Mouse (Mus musculus): ENCODE results near the gene Itga1.

Gene Itga1

DNA sequence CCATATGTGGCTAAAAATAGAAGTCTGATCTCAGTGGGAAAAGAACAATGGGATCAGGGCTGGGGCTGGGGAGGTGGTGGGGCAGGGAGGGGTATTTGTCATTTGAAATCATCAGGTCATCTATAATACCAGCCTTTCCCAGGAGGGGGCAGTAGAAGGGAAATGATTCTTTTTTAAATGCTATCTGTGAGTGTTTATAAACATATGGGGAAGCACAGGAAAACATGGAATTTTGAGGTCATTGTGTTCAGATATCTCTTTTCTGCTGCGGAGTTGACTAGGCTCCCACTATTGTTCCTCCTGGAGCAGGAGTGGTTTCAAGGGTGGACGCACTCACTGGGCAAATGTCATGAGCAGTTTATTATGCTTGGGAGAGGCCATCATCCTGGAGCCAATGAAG is 114.6 kb downstream of the Itga1 start:
- peak; percentile 56 for DNase-seq (ENCODE audit: low spot score)

DNA sequence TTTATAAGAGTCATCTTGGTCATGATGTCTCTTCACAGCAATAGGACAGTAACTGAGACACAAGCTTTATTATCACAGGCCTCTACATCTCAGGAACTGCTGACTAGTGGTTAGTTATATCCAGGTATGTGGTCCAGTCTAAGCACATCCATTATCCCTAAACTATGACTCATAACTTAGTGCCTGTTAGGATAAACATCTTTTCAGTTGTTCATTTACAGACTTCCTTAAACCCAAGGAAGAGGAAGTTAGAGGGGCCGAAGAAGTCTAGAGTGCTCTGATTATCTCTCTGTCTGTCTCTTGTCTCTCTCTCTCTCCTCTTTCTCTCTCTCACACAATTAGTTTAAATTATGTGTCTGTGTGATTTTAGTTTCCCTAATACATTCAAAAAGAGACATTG is 117.1 kb downstream of the Itga1 start:
- no peak for DNase-seq (ENCODE audit: low spot score)

DNA sequence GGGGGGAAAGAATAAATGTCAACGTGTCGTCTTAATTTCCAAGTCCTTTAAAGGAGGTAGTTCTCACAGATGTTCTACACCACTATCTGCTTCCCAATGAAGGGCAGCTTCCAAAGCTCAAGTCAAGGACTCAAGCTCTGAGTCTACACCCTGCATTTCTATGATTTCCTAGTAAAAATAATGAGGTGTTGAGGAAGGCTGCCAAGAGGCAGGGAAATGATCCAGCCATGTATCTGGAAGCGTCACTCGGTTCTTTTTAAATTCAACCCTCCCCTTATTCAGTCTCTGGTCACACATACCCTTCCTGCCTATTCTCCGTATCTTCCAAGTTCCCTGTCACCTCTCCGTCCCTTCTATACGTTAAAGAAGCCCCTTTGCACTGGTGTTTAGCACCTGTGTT is 118.6 kb downstream of the Itga1 start:
- no peak for DNase-seq (ENCODE audit: low spot score)

DNA sequence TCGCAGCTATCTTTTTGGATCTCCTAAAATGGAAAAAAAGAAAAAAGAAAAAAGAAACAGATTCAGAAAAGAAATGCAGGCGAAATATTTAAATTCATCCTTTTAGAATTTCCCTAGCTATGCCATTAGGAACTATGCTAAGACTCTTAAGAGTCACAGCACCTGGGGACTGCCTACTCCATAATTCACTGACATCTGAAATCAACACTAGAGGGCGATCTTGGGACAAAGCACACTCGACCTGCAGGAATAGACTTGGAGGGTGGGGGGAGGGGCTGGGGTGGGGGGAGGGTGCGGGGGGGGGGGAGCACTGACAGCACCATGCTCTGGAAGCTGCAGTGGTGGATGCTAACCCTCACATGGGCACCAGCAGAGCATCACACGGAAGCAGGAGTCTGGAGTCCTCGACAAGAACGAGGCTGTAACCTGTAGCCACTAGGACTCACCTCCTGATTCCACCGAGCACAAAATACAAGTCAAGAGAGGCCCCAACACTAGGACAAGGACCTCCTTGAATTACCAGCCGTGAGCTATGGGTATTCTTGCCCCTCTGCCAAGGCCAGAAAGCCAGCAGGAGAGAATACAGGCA is 120.8 kb downstream of the Itga1 start:
- DNase-seq (ENCODE audit: low spot score), result no peak

DNA sequence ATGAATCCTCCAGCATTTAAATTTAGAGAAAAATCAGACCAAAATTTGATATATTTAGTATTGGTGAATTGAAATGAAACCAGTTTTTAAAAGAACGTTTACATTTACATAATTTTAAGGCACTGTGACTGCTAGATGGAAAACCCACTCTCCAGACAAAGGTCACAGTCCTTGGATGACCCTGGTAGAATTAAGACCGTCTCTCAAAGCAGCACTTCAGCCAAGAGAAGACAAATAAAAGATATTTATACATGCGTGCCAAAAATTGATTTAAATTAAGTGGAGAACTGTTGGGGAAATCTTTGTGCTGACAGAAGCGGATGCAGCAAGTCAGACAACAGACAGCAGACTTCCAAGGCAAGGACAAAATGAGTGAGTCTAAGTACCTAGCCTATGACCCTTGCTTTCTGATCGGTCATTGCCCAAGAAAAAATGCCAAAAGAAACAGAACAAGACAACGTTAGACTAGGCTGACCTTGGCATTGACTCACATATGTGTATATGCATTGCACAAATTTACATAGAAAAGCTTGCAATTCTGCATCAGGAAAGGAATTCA is 127.2 kb downstream of the Itga1 start:
- DNase-seq (ENCODE audit: low spot score), result no peak

DNA sequence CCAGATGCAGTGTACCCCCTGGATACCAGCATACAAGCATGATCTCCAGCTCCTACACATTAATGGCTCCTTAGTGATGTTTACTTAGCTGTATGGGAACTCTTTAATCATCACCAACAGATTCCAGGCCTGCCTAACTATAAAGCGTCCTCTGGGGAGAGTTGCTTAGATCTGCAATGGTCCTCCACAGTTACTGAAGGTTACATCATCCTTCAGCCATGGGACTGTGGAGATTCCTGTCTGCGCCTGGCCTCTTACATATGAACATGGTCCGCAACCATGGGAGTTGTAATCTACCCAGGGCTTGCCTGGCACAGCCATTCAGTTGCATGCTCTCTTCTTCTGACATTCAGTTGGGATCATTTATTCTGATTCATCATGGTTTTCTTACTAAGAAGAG is 129.9 kb downstream of the Itga1 start:
- DNase-seq (ENCODE audit: low spot score), result no peak

DNA sequence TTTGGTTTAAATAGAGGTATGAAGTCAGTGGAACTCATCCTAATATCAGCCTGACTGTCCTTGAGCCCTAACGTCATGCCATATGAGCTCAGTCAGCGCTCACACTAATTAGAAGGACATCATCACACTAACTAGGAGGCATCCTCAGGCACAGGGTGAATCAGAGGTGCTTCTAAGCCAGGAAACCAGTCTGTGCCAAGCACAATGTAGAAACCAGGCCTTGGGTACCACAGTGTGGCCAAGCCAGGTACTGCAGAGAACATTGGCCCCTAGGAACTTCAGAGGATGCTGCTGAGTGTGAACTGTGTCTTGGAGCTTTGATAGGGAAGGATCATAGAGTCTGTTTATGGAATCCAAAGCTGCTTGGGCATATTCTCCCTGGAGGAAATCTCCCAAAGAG is 137.5 kb downstream of the Itga1 start:
- peak; percentile 83 for DNase-seq (ENCODE audit: low spot score)

DNA sequence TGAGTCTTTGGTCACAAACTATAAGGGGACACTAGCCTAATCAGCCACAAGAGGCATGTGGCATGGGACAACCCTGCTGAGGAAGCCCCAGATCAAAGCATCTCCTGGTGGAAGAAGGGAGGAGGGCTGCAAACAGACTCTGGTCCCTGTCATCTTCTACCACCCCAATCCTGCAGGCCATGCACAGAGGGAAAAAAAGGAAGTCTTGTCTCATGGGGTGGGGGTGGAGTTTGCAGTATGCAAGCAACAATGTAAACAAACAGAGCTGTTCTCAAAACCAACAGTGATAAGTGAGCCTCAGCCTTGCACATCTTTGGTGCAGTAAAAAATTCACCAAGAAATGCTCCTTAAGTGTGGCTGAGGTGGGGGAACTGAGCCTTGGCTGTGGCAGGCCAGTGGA is 147.2 kb downstream of the Itga1 start:
- DNase-seq (ENCODE audit: low spot score), result no peak

DNA sequence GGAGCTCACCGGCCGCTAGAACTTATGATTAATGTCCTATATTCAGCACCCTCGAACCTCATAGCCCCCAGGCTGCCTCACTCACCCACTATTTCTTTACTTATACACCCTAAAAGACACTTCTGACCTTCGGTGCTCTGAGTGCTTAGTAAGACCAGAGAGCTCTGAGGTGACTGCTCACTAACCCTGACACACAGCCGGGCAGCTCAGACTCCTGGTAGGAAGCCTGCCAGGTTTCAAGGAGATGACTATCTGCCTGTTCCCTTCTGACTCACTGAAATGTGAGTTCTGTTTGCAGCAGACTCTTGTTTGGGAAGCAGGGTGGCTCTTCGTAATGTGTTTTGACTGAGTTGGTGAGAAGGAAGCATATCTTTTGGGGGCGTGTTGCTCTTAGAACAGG is 168.2 kb downstream of the Itga1 start:
- DNase-seq (ENCODE audit: low spot score), result no peak

DNA sequence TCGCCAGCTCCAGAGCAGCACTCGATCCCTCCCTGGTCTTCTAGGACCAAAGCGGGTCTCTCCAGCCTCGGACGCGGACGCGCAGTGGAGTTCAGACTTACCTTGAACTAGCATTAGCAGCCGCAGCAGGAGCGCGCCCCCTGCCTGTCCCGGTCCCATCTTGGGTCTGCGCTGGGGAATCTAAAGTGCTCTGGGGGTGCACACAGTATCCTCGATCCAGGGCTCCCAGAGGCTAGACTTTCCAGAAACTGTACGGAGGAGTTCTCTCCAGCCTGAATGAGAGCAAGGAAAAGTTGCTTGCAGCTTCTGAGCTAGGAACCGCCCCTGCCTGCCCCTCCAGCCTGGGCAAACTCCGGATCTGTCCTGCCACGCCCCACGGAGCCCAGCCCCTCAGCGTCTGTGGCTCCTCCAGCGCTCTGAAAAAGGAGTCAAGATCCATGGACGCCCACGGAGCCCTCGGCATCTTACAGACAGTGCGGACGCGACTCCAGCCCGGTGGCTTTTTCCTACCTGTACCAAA is 169.9 kb downstream of the Itga1 start, which contains the start of gene Itga2:
TSS of gene Itga2 (minus strand) at position 326 of the 520 bp plus-strand sequence.
- DNase-seq (ENCODE audit: low spot score), result peak; percentile 59

DNA sequence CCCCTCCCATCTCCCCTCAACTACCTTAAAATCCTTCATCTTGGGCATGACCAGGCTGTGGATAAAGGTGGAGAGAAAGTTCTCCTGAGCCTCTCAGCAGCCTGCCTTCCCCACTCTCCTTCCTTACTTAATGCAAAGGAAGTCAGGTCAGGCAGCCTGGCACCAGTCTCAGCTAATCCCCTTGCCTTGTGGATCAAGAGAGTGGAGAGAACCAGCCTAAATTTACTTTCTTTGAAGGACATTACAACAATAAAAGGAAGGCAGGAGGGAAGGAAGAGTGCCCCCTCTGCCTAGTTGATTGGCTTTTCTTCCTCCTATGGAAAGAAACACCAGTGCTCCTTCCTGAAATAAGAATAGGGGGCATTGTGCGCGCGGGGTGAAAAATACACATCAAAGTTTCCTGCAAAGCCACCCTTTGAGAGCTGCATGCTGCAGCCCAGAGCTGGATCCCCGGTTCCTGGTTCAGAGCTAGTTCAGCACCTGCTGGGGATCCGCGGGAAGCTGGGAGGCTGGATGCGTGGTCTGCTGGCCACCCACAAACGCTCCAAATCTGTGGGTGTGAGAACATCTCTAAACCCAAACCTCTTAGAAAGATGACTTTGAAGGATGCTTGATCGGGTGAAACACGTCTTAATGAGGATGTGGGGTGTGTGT is 170.6 kb downstream of the Itga1 start:
- no peak for DNase-seq (ENCODE audit: low spot score)

DNA sequence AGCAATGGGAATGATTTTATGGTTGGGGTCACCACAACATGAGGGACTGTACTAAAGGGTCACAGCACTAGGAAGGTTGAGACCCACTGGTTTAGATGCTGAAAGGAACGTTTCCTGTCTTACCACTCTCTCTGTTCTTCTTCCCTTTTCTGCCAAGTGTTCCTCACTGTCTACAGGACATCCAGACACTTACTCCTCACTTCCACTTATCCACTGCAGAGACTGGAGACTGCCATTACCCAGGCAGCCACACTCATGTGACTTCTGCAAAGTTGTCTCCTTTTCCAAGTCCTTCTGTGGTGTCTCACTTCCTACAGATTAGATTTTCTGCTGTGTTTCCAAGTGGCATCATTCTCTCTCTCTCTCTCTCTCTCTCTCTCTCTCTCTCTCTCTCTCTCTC is 177.0 kb downstream of the Itga1 start:
- DNase-seq (ENCODE audit: low spot score), result no peak

DNA sequence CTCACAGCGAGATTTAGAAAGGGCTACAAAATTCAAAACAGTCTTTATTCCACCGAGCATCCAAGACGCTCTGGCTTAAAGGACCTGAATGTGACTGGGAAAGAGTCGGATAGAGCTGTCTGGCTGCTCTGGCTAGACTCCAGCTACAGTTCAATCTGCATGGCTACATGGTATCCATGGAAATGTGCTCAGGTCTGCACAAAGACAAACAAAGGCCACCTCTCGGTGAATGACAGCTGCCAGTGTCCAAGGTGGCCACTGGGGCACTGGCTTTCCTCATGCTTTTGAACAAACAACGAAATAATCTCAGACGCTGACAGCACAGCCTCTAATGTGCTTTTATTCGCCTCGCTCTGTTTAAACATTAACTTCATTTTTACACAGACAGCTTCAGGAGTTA is 178.4 kb downstream of the Itga1 start:
- DNase-seq (ENCODE audit: low spot score), result no peak

DNA sequence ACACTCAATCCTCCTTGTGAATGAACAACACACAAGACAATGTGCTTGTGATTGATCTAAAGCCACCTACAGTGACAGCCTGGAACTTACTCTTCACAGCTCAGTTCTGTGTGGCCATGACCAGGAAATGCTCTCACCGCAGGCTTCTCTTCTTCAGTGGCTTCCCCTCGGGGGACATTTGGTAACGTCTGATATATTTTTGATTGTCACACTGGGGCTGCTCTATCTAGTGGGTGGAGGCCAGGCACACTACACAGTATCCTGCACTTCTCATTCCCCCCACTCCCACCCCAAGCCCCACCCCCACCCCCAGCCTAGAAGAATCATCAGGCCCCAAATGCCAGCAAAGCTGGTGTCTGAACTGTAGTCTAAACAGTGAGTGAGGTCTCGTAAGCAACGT is 186.0 kb downstream of the Itga1 start:
- DNase-seq (ENCODE audit: low spot score), result no peak

DNA sequence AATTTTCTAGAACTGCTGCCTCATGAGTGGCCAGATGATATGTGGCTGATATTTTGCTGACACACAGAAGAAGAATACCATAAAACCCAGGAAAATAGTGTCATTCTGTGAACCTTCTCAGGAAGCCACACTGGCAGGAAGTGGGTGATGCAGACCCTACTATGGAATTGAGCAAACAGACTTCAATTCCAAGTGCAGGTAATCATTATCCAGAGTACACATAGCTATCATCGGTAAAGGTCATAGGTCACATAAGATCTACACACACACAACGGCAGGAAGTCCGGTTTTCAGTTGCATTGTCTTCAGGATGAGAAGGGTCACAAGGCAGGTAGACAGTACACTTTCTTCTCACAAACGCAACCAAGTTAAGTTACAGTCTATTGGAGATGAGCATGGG is 186.8 kb downstream of the Itga1 start:
- no peak for DNase-seq (ENCODE audit: low spot score)

DNA sequence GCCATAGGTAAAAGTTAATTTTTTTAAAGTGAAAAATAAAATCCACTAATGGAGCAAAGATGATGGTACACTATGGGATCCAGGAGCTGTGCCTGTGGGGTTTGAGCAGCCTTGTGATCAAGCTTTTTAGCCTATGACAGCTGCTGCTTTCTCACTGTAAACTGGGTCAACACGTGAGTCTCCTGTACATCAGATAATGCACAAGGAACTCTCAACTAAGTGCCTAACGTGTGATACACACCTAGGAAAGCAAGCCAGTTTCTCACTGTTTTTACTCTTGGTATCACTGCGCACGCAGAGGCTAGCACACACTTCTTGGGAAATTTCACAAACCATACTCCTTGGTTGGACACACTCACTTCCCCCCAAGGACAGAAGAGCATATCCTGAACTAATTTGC is 187.2 kb downstream of the Itga1 start:
- DNase-seq (ENCODE audit: low spot score), result no peak

DNA sequence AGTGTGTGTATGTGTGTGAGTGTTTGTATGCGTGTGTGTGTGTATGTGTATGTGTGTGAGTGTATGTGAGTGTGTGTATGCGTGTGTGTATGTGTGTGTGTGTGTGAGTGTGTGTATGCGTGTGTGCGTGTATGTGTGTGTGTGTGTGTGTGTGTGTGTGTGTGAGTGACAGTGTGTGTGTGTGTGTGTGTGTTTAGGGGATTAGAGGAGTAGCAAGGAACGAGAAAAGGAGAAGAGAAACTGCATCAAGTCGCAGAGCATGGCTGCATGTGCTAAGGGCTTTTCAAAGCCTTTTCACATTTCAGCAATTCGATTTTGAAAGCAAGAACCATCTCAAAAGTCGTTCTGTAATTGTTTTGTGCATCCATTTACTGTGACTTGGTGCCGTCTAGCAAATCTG is 191.1 kb downstream of the Itga1 start:
- DNase-seq (ENCODE audit: low spot score), result no peak

DNA sequence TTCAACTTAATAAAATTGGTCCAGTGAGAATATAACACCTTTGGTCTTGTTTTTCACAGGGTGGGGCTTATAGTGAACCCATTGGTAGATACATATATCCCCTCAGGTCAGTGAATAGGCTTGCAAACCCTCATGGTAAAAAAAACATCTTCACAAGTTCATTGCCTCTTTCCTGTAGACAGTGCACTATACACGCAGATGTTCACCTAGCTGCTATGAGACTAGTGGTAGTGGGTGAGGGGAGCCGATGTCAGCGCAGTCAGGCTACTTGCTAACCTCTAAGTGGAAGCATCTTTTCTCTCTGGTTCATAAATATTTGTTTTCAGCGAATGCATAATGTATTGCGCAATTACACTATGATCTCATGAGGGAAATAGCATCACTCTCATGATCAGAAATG is 192.2 kb downstream of the Itga1 start:
- no peak for DNase-seq (ENCODE audit: low spot score)

DNA sequence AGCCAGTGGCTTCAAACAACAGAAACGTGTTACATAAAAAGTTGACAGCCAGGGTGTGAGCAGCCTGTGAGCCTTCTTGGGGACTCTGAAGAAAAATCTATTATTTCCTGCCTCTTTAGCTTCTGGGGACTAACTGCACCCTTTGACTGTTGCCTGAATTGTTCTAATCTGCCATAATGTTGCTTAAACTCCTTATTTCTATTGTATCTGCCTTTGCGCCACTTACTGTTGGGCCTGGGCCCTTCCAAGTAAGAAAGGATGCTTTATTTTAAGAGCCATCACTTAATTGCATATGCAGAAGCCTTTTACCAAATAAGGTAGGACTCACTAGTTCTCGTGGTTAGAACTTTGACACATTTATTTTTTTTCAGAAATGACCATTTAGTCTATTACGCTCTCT is 193.9 kb downstream of the Itga1 start:
- DNase-seq (ENCODE audit: low spot score), result no peak
